Mouse (Mus musculus): ENCODE data around the gene Gm42906. TPM values are rescaled to one million over a fixed set of nuclear protein-coding genes. Genes with fewer than 3 reads are reported as not detected.
A peak's percentile ranks its signal among the peaks of the same experiment; 100 is the strongest.

Gene Gm42906
- total and polyA plus RNA-seq, 3 experiments, result not detected

DNA sequence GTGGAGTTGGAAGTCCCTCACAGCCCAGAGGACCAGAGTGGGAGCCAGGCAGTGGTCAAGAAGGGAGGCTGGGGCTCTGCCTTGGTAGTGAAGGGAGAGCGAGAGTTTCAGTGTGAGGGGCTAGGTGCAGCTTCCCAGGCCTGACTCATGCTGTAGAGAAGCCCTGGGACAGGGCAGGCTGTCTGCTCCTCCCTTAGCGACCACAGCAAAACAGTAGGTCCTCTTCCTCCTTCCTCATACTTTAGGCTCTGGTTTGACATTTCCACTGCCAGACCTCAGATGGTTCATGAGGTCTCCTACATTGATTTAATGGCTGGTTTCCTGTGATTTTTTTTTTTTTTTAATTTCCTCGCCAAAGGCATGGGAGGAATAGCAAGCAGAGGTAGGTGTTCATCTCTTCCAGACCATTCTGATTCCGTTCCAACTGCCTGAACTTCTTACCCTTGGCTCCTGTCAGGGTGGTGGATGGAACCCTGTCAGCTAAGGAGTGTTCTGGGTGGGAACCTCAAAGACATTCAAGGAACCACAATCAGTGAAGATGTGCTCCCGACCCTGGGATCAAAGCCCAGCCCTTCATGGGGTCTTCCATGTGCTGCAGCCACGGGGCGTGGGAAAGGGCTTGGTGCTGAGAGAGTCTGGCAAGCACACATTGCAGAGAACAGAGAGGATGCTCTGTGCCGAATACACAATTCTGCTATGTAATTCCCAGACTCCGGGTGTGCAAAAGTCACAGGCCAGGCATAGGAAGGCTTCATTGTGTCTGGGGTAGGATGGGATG is 341.3 kb downstream of the Gm42906 start:
- Histone ChIP-seq H3K9me3 (replicated peaks; ENCODE audit: low read length) (no peaks in the 10 kb centered on the region), H3K36me3 (replicated peaks in 1 of 2; ENCODE audit: control insufficient read depth in 1 of 2, insufficient read depth in 1 of 2, low read length in 1 of 2) (peaks cover 70 to 94% of the 10 kb centered on the region in 2 experiments), H3K4me3 (replicated peaks in 1 of 3; ENCODE audit: low read depth in 2 of 3, low read length in 2 of 3, poor library complexity in 1 of 3) (no peak overlapping the region), H3K79me2 (replicated peaks; ENCODE audit: control insufficient read depth, extremely low read depth, insufficient read depth, poor library complexity, severe bottlenecking) (peaks cover 55% of the 10 kb centered on the region), H3K9ac (ENCODE audit: insufficient read depth, low read depth) (no peak overlapping the region), H3K4me2 (ENCODE audit: insufficient read depth, low read depth, poor library complexity, severe bottlenecking) (no peak overlapping the region), H3K27me3 (replicated peaks) (no peaks in the 10 kb centered on the region), H3K27ac (ENCODE audit: insufficient read depth, low read depth) (0 out of 2 replicates have a peak overlapping the region, but pooled peaks have one; percentile 5), H3K4me1 (ENCODE audit: control insufficient read depth in 1 of 2, insufficient read depth in 2 of 2) (peaks cover 5 to 19% of the 10 kb centered on the region in 2 experiments; a peak in 2 of 4 replicates)
- no peak for TF ChIP-seq MAFK (IDR thresholded peaks at IDR 0.05; ENCODE audit: insufficient replicate concordance, low read length)
- TF ChIP-seq CHD2 (IDR thresholded peaks at IDR 0.05; ENCODE audit: low read length), result no peak
- TF ChIP-seq UBTF (IDR thresholded peaks at IDR 0.05; ENCODE audit: low read depth, low read length), result no peak
- no peak for TF ChIP-seq ETS1 (conservative IDR thresholded peaks at IDR 0.05; ENCODE audit: low read depth, low read length)
- no peak for TF ChIP-seq MEF2A (IDR thresholded peaks at IDR 0.05; ENCODE audit: borderline replicate concordance, low read depth, low read length)
- TF ChIP-seq POLR2A (IDR thresholded peaks at IDR 0.05; ENCODE audit: low read depth, low read length), result 0 out of 2 replicates have a peak, but pooled peaks have one; percentile 4
- TF ChIP-seq ZMIZ1 (IDR thresholded peaks at IDR 0.05; ENCODE audit: low read depth, low read length), result no peak
- TF ChIP-seq MYC (IDR thresholded peaks at IDR 0.05; ENCODE audit: low read depth, low read length), result no peak
- TF ChIP-seq KAT2A (IDR thresholded peaks at IDR 0.05; ENCODE audit: insufficient replicate concordance, low read length), result no peak
- in situ Hi-C loops (cut with MboI; ENCODE audit: low pct_ligation_motif_present, low pct_unique_long_range_greater_than_20kb, low sequenced_read_pairs), result no loop called here
- dilution Hi-C loops (cut with MboI; ENCODE audit: extremely low pct_ligation_motif_present, extremely low pct_unique_long_range_greater_than_20kb, low sequenced_read_pairs), result no loop called here
- DNase-seq (ENCODE audit: extremely low read depth), result no peak

- H3K4me1 ChIP-seq (ENCODE audit: control insufficient read depth in 1 of 2, insufficient read depth in 2 of 2), result peaks cover 5 to 19% of the 10 kb centered on the region in 2 experiments; a peak in 2 of 4 replicates
- dilution Hi-C loops (cut with MboI; ENCODE audit: extremely low pct_ligation_motif_present, extremely low pct_unique_long_range_greater_than_20kb, low sequenced_read_pairs), result no loop called here
Measured at GRCm38 (mm10) chr5:151085749-151086148, 342.2 kb downstream of the Gm42906 start.

GRCm38 (mm10) chr5:151080276-151080675 is 347.7 kb downstream of the Gm42906 start:
- no peak overlapping the region for H3K4me3 ChIP-seq (replicated peaks in 1 of 3; ENCODE audit: low read depth in 2 of 3, low read length in 2 of 3, poor library complexity in 1 of 3)
- no peak overlapping the region for H3K9ac ChIP-seq (ENCODE audit: insufficient read depth, low read depth)
- H3K4me1 ChIP-seq (ENCODE audit: control insufficient read depth in 1 of 2, insufficient read depth in 2 of 2), result no peaks in the 10 kb centered on the region
- H3K4me2 ChIP-seq (ENCODE audit: insufficient read depth, low read depth, poor library complexity, severe bottlenecking), result no peak overlapping the region
- peaks cover 16% of the 10 kb centered on the region for H3K9me3 ChIP-seq (replicated peaks; ENCODE audit: low read length)
- peaks cover 66 to 92% of the 10 kb centered on the region in 2 experiments for H3K36me3 ChIP-seq (replicated peaks in 1 of 2; ENCODE audit: control insufficient read depth in 1 of 2, insufficient read depth in 1 of 2, low read length in 1 of 2)
- DNase-seq (ENCODE audit: extremely low read depth), result no peak
- in situ Hi-C loops (cut with MboI; ENCODE audit: low pct_ligation_motif_present, low pct_unique_long_range_greater_than_20kb, low sequenced_read_pairs), result no loop called here
- TF ChIP-seq USF2 (conservative IDR thresholded peaks at IDR 0.05; ENCODE audit: low read depth, low read length) (no peak), E2F4 (IDR thresholded peaks at IDR 0.05; ENCODE audit: insufficient replicate concordance, low read depth, low read length) (no peak), ELF1 (IDR thresholded peaks at IDR 0.05; ENCODE audit: low read depth, low read length) (no peak), SMC3 (IDR thresholded peaks at IDR 0.05; ENCODE audit: low read depth, low read length) (no peak), NRF1 (IDR thresholded peaks at IDR 0.05; ENCODE audit: low read depth, low read length) (no peak), NELFE (IDR thresholded peaks at IDR 0.05; ENCODE audit: low read depth, low read length) (no peak), ZKSCAN1 (IDR thresholded peaks at IDR 0.05; ENCODE audit: borderline replicate concordance, low read depth, low read length) (no peak), POLR2A (IDR thresholded peaks at IDR 0.05; ENCODE audit: low read depth, low read length) (no peak), JUN (IDR thresholded peaks at IDR 0.05; ENCODE audit: insufficient read depth, low read depth, low read length) (no peak), KAT2A (IDR thresholded peaks at IDR 0.05; ENCODE audit: insufficient replicate concordance, low read length) (no peak), TCF12 (IDR thresholded peaks at IDR 0.05; ENCODE audit: low read depth, low read length) (no peak), TBP (conservative IDR thresholded peaks at IDR 0.05; ENCODE audit: low read depth, low read length) (no peak), JUND (conservative IDR thresholded peaks at IDR 0.05; ENCODE audit: low read depth, low read length) (no peak)
- H3K79me2 ChIP-seq (replicated peaks; ENCODE audit: control insufficient read depth, extremely low read depth, insufficient read depth, poor library complexity, severe bottlenecking), result peaks cover 44% of the 10 kb centered on the region
- no peak overlapping the region for H3K27ac ChIP-seq (ENCODE audit: insufficient read depth, low read depth)
- dilution Hi-C loops (cut with MboI; ENCODE audit: extremely low pct_ligation_motif_present, extremely low pct_unique_long_range_greater_than_20kb, low sequenced_read_pairs), result no loop called here
- H3K27me3 ChIP-seq (replicated peaks), result no peaks in the 10 kb centered on the region

More at GRCm38 (mm10) chr5:151085749-151086148, 342.2 kb downstream of the Gm42906 start:
- peaks cover 68 to 92% of the 10 kb centered on the region in 2 experiments for H3K36me3 ChIP-seq (replicated peaks in 1 of 2; ENCODE audit: control insufficient read depth in 1 of 2, insufficient read depth in 1 of 2, low read length in 1 of 2)
- H3K27me3 ChIP-seq (replicated peaks), result no peaks in the 10 kb centered on the region
- H3K79me2 ChIP-seq (replicated peaks; ENCODE audit: control insufficient read depth, extremely low read depth, insufficient read depth, poor library complexity, severe bottlenecking), result peaks cover 55% of the 10 kb centered on the region
- TF ChIP-seq SIN3A (IDR thresholded peaks at IDR 0.05; ENCODE audit: low read length), result no peak
- H3K27ac ChIP-seq (ENCODE audit: insufficient read depth, low read depth), result no peak overlapping the region
- in situ Hi-C loops (cut with MboI; ENCODE audit: low pct_ligation_motif_present, low pct_unique_long_range_greater_than_20kb, low sequenced_read_pairs), result no loop called here
- no peak overlapping the region for H3K4me2 ChIP-seq (ENCODE audit: insufficient read depth, low read depth, poor library complexity, severe bottlenecking)
- H3K9ac ChIP-seq (ENCODE audit: insufficient read depth, low read depth), result no peak overlapping the region
- no peak overlapping the region for H3K4me3 ChIP-seq (replicated peaks in 1 of 3; ENCODE audit: low read depth in 2 of 3, low read length in 2 of 3, poor library complexity in 1 of 3)
- no peaks in the 10 kb centered on the region for H3K9me3 ChIP-seq (replicated peaks; ENCODE audit: low read length)
- DNase-seq (ENCODE audit: extremely low read depth), result no peak
